Mouse (Mus musculus) subcutaneous adipose tissue, adult 2 months (tissue): Measurements from ENCODE around the gene Atp6v0b. TPM values are rescaled to one million over a fixed set of nuclear protein-coding genes. Genes with fewer than 3 reads are reported as not detected.

Source experiments
- polyA plus RNA-seq: library from polyadenylated mRNA; depleted of rRNA; stranded (reverse); fragments of >200 nt; gene quantifications from 2 replicates; pipeline ENCODE4 v1.2.3, GENCODE M21; 2012; ENCODE audit warnings: low replicate concordance; rRNA removed

Gene Atp6v0b
- polyA plus RNA-seq = 401 and 431 TPM in 2 replicates

GRCm38 (mm10) chr4:117887133-117887532, at the start of gene Atp6v0b:
Gene Atp6v0b (minus strand): TSS chr4:117887333.

GRCm38 (mm10) chr4:117929391-117929881, 42.3 kb upstream of the Atp6v0b start, which contains the start of gene Artn:
Gene Artn (minus strand): TSS chr4:117929763.

GRCm38 (mm10) chr4:117914591-117915442, 27.7 kb upstream of the Atp6v0b start, which contains the start of gene Ipo13:
Gene Ipo13 (minus strand): TSS chr4:117914999.

GRCm38 (mm10) chr4:117891738-117892161, 4.6 kb upstream of the Atp6v0b start, which contains the start of gene Dph2:
Gene Dph2 (minus strand): TSS chr4:117892032.

GRCm38 (mm10) chr4:117882701-117883691, 4.1 kb downstream of the Atp6v0b start, which contains the start of gene B4galt2:
Gene B4galt2 (minus strand): TSS chr4:117883487.

GRCm38 (mm10) chr4:117872471-117872886, 14.7 kb downstream of the Atp6v0b start, which contains the start of gene Ccdc24:
Gene Ccdc24 (minus strand): TSS chr4:117872557.

GRCm38 (mm10) chr4:117834457-117834844, 52.7 kb downstream of the Atp6v0b start, which contains the start of gene Slc6a9:
Gene Slc6a9 (plus strand): TSS chr4:117834506.

Other genes starting within 250 kb of the Atp6v0b start
- gene Dmap1, start 205.1 kb downstream of the Atp6v0b start, polyA plus RNA-seq = 19.7 and 25.2 TPM in 2 replicates
- not detected in 2 replicates for gene Gm12845, start 162.9 kb downstream of the Atp6v0b start, polyA plus RNA-seq
- not detected in 2 replicates for gene Klf17, start 121.7 kb downstream of the Atp6v0b start, polyA plus RNA-seq
- gene Slc6a9, start 52.8 kb downstream of the Atp6v0b start, polyA plus RNA-seq = 17.3 and 51.7 TPM in 2 replicates
- gene Ccdc24, start 14.8 kb downstream of the Atp6v0b start, polyA plus RNA-seq = 1.1 and 7.7 TPM in 2 replicates
- 22.8 and 62.6 TPM in 2 replicates for gene B4galt2, start 3.8 kb downstream of the Atp6v0b start, polyA plus RNA-seq
- 10.1 and 22.4 TPM in 2 replicates for gene Dph2, start 4.7 kb upstream of the Atp6v0b start, polyA plus RNA-seq
- 71.6 and 98.9 TPM in 2 replicates for gene Ipo13, start 27.7 kb upstream of the Atp6v0b start, polyA plus RNA-seq
- 0.33 and 11.4 TPM in 2 replicates for gene Artn, start 42.4 kb upstream of the Atp6v0b start, polyA plus RNA-seq
- 42.3 and 75.9 TPM in 2 replicates for gene St3gal3, start 247.6 kb upstream of the Atp6v0b start, polyA plus RNA-seq